Mouse (Mus musculus) G1E (cell line): ENCODE data around the gene Irak2.

Experiments
- CTCF ChIP-seq: IDR thresholded peaks from 2 replicates; pipeline ENCODE4 v1.5.1; 2012; ENCODE audit warnings: low read depth, low read length, inconsistent platforms, mixed read lengths
- GATA1 ChIP-seq: IDR thresholded peaks from 2 replicates; pipeline ENCODE4 v1.6.1; 2012; ENCODE audit warnings: borderline replicate concordance, low read length, inconsistent platforms, mixed read lengths
- GATA2 ChIP-seq: IDR thresholded peaks from 2 replicates; pipeline ENCODE4 v1.6.1; 2012; ENCODE audit warnings: low read depth, low read length, inconsistent platforms, borderline replicate concordance
- POLR2AphosphoS5 ChIP-seq: IDR thresholded peaks from 2 replicates; pipeline ENCODE4 v1.6.1; 2012; ENCODE audit warnings: low read depth, low read length, inconsistent platforms; ENCODE audit not compliant: insufficient replicate concordance
- TAL1 ChIP-seq: conservative IDR thresholded peaks from 2 replicates; pipeline ENCODE4 v1.6.1; 2012; ENCODE audit warnings: low read depth, low read length, inconsistent platforms, mixed read lengths

DNA sequence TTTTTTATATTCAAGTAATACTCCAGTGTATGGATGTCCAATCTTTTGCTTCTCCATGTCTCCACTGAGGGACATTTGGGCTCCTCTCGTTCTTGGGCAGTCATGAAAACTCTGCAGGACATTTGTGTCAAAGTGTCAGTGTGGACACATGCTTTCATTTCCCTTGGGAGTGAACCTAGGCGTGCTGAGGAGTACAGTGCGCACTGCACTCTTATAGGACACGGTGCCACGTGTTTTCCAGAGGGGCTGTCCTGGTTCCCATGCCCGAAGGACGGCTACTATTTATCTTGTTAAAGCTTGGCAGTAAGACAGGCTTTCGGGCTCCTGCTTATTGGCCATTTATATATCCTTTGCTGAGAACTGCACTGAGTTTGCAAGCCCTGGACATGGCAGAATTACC, 4.3 kb downstream of the Irak2 start:
- TF ChIP-seq CTCF: no peak
- TF ChIP-seq POLR2AphosphoS5: no peak
- no peak for TF ChIP-seq GATA1
- TF ChIP-seq GATA2: no peak
- no peak for TF ChIP-seq TAL1
